8 mouse cellular contexts compared by ENCODE assay signal in genomic region chr13:90922751-90923612, GRCm38 (mm10). TPM values are rescaled to one million over a fixed set of nuclear protein-coding genes. Genes with fewer than 3 reads are reported as not detected.
DNase-seq lines count a peak whose midpoint lies in the region; ATAC-seq and TF ChIP-seq lines count a peak whose summit lies in the region.

Gene Rps23, plus strand, starts transcription at chr13:90922958.

- H3K36me3 ChIP-seq in forebrain, embryonic 10.5 days (replicated peaks) = peaks cover 38% of the 10 kb centered on the region
- peaks cover 24% of the 10 kb centered on the region for H3K36me3 ChIP-seq in heart, embryonic 15.5 days
- peaks cover 18% of the 10 kb centered on the region for H3K36me3 ChIP-seq in liver, embryonic 14.5 days (replicated peaks; ENCODE audit: control insufficient read depth, insufficient read depth, low read depth)
- H3K36me3 ChIP-seq in neural tube, embryonic 11.5 days (ENCODE audit: control insufficient read depth, insufficient read depth, low read length) = peaks cover 5% of the 10 kb centered on the region
- no peaks in the 10 kb centered on the region for H3K36me3 ChIP-seq in stomach, postnatal 0 days (ENCODE audit: control insufficient read depth, insufficient read depth, low read length)

- peak within 1 kb of the TSS; percentile 67 for H3K4me2 ChIP-seq in heart, embryonic 15.5 days
- H3K4me2 ChIP-seq in liver, embryonic 14.5 days (ENCODE audit: low read depth) = peak within 1 kb of the TSS; percentile 80
- peak within 1 kb of the TSS; percentile 69 for H3K4me2 ChIP-seq in neural tube, embryonic 11.5 days (ENCODE audit: low read depth)
- H3K4me2 ChIP-seq in stomach, postnatal 0 days (replicated peaks; ENCODE audit: low read depth) = peak within 1 kb of the TSS; percentile 66

- DNase-seq in CD8-positive naive resting alpha-beta T cell, adult 2 months (ENCODE audit: low read depth in 2 of 2, low spot score in 2 of 2) = peak; percentile 87 to 91
- peak; percentile 87 for DNase-seq in c-Kit-positive CD71-negative TER-119-negative erythroid progenitor cells, embryonic 14.5 days (ENCODE audit: low read depth)
- DNase-seq in forebrain, embryonic 10.5 days (ENCODE audit: extremely low spot score, low spot score) = peak; percentile 89
- DNase-seq in kidney, postnatal 25 days = peak; percentile 94
- DNase-seq in liver, embryonic 14.5 days (ENCODE audit: low read depth in 3 of 3, low spot score in 3 of 3) = peak; percentile 83 to 87 (median 87)
- peak; percentile 90 for DNase-seq in neural tube, embryonic 11.5 days (ENCODE audit: low spot score)
- DNase-seq in stomach, postnatal 0 days (ENCODE audit: low spot score) = peak; percentile 92

- no peak for TF ChIP-seq CTCF in liver, embryonic 14.5 days (IDR thresholded peaks at IDR 0.05; ENCODE audit: low read depth)
- no peak for TF ChIP-seq CTCF in stomach, postnatal 0 days (IDR thresholded peaks at IDR 0.05; ENCODE audit: low read depth)

- no peaks in the 10 kb centered on the region for H3K27me3 ChIP-seq in forebrain, embryonic 10.5 days (ENCODE audit: poor library complexity, severe bottlenecking)
- H3K27me3 ChIP-seq in heart, embryonic 15.5 days = no peaks in the 10 kb centered on the region
- H3K27me3 ChIP-seq in liver, embryonic 14.5 days (ENCODE audit: control insufficient read depth, insufficient read depth, low read length) = no peaks in the 10 kb centered on the region
- no peaks in the 10 kb centered on the region for H3K27me3 ChIP-seq in neural tube, embryonic 11.5 days (ENCODE audit: control insufficient read depth, insufficient read depth, low read length)
- no peaks in the 10 kb centered on the region for H3K27me3 ChIP-seq in stomach, postnatal 0 days (ENCODE audit: control insufficient read depth, insufficient read depth, low read length)

- peak; percentile 97 for ATAC-seq in heart, embryonic 15.5 days (replicated peaks; ENCODE audit: insufficient number of reproducible peaks, insufficient read depth, low FRiP score, low read depth)
- peak; percentile 97 for ATAC-seq in liver, embryonic 14.5 days (ENCODE audit: insufficient read depth)
- peak; percentile 98 for ATAC-seq in neural tube, embryonic 11.5 days (ENCODE audit: insufficient read depth, low FRiP score, low TSS enrichment)
- ATAC-seq in stomach, postnatal 0 days (ENCODE audit: low FRiP score, low TSS enrichment) = peak; percentile 98

- peak within 1 kb of the TSS; percentile 98 for H3K9ac ChIP-seq in heart, embryonic 15.5 days
- H3K9ac ChIP-seq in liver, embryonic 14.5 days (replicated peaks) = peak within 1 kb of the TSS; percentile 87
- peak within 1 kb of the TSS; percentile 94 for H3K9ac ChIP-seq in neural tube, embryonic 11.5 days (ENCODE audit: low read length)
- H3K9ac ChIP-seq in stomach, postnatal 0 days (ENCODE audit: low read length) = peak within 1 kb of the TSS; percentile 97

- WGBS in forebrain, embryonic 10.5 days = under 1% methylated on average over 57 of the region's 57 CpGs
- WGBS in heart, embryonic 15.5 days = under 1% methylated on average over 57 of the region's 57 CpGs
- under 1% methylated on average over 57 of the region's 57 CpGs for WGBS in liver, embryonic 14.5 days (ENCODE audit: insufficient replicate concordance)
- WGBS in neural tube, embryonic 11.5 days = under 1% methylated on average over 57 of the region's 57 CpGs
- WGBS in stomach, postnatal 0 days = under 1% methylated on average over 57 of the region's 57 CpGs

- TF ChIP-seq EP300 in liver, embryonic 14.5 days (IDR thresholded peaks at IDR 0.05; ENCODE audit: low read depth) = peak; percentile 72; the same call in 1 of the 2 replicates
- peak; percentile 97 for TF ChIP-seq EP300 in stomach, postnatal 0 days (optimal IDR thresholded peaks at IDR 0.05)

- no peaks in the 10 kb centered on the region for H3K9me3 ChIP-seq in forebrain, embryonic 10.5 days
- H3K9me3 ChIP-seq in heart, embryonic 15.5 days (replicated peaks) = no peaks in the 10 kb centered on the region
- H3K9me3 ChIP-seq in liver, embryonic 14.5 days (ENCODE audit: control insufficient read depth, low read length) = no peaks in the 10 kb centered on the region
- no peaks in the 10 kb centered on the region for H3K9me3 ChIP-seq in neural tube, embryonic 11.5 days (ENCODE audit: control insufficient read depth, low read length)
- H3K9me3 ChIP-seq in stomach, postnatal 0 days (ENCODE audit: control insufficient read depth, low read length) = no peaks in the 10 kb centered on the region

- peaks cover 7% of the 10 kb centered on the region; the same call in 1 of the 2 replicates for H3K4me1 ChIP-seq in forebrain, embryonic 10.5 days
- peaks cover 9% of the 10 kb centered on the region for H3K4me1 ChIP-seq in heart, embryonic 15.5 days (replicated peaks)
- H3K4me1 ChIP-seq in liver, embryonic 14.5 days (replicated peaks; ENCODE audit: control insufficient read depth in 2 of 2, insufficient read depth in 2 of 2, low read length in 1 of 2) = peaks cover 0 to 9% of the 10 kb centered on the region in 2 experiments; a peak in 3 of 4 replicates
- no peaks in the 10 kb centered on the region for H3K4me1 ChIP-seq in neural tube, embryonic 11.5 days (ENCODE audit: control insufficient read depth, insufficient read depth, low read length)
- H3K4me1 ChIP-seq in stomach, postnatal 0 days (replicated peaks; ENCODE audit: control insufficient read depth, insufficient read depth) = no peaks in the 10 kb centered on the region

- H3K4me3 ChIP-seq in forebrain, embryonic 10.5 days = peak within 1 kb of the TSS; percentile 91
- peak within 1 kb of the TSS; percentile 96 for H3K4me3 ChIP-seq in heart, embryonic 15.5 days
- peak within 1 kb of the TSS; percentile 91 to 95 for H3K4me3 ChIP-seq in liver, embryonic 14.5 days (ENCODE audit: insufficient read depth in 1 of 2, low read depth in 2 of 2, low read length in 2 of 2)
- peak within 1 kb of the TSS; percentile 85 for H3K4me3 ChIP-seq in neural tube, embryonic 11.5 days (ENCODE audit: low read depth, low read length)
- peak within 1 kb of the TSS; percentile 93 for H3K4me3 ChIP-seq in stomach, postnatal 0 days (ENCODE audit: low read depth, low read length)

- H3K27ac ChIP-seq in forebrain, embryonic 10.5 days = peak within 1 kb of the TSS; percentile 98
- peak within 1 kb of the TSS; percentile 84 for H3K27ac ChIP-seq in heart, embryonic 15.5 days
- peak within 1 kb of the TSS; percentile 49 for H3K27ac ChIP-seq in liver, embryonic 14.5 days
- peak within 1 kb of the TSS; percentile 49 for H3K27ac ChIP-seq in neural tube, embryonic 11.5 days (ENCODE audit: low read depth, low read length)
- peak within 1 kb of the TSS; percentile 89 for H3K27ac ChIP-seq in stomach, postnatal 0 days (replicated peaks)

RNA-seq across cellular contexts. Expression of gene Rps23, which starts in this region (rescaled TPM):
- polyA plus RNA-seq in forebrain, embryonic 10.5 days (2016; fragmentation: Nextera tagmentation; extraction: Ambion mirVana) = 207 and 212 TPM in 2 replicates
- 97.2 and 135 TPM in 2 replicates for polyA plus RNA-seq in heart, embryonic 15.5 days (2015; fragmentation: Nextera tagmentation; extraction: Ambion mirVana)
- polyA plus RNA-seq in liver, embryonic 14.5 days (2012; rRNA removed) = 280 and 1,036 TPM in 2 replicates
- polyA plus RNA-seq in liver, embryonic 14.5 days (2014; fragmentation: Nextera tagmentation; extraction: Ambion mirVana) = 206 and 215 TPM in 2 replicates
- polyA plus RNA-seq in neural tube, embryonic 11.5 days (2014; fragmentation: Nextera tagmentation; extraction: Ambion mirVana) = 186 and 206 TPM in 2 replicates
- 254 and 300 TPM in 2 replicates for polyA plus RNA-seq in stomach, postnatal 0 days (2015; fragmentation: Nextera tagmentation; extraction: Ambion mirVana)

Comparison
In these comparisons a context has a peak if more than half of its experiments do, and no peak if none do; other contexts are left out.
1. Peak in every context shown above with its lines: DNase-seq, ATAC-seq, H3K4me3 ChIP-seq and H3K27ac ChIP-seq.